Mouse (Mus musculus) kidney, adult 2 months (tissue): ENCODE results near the gene Rbm20.

Source experiments
- CTCF ChIP-seq: fragments of 200-500 bp; conservative IDR thresholded peaks from 2 replicates; pipeline ENCODE4 v1.5.1; 2011; ENCODE audit warnings: low read depth, mild to moderate bottlenecking, control low read depth, low read length, moderate library complexity, mixed read lengths; ENCODE audit not compliant: insufficient read depth, insufficient read length
- POLR2A ChIP-seq: fragments of 200-500 bp; IDR thresholded peaks from one replicate; pipeline ENCODE4 v1.6.1; 2011; ENCODE audit warnings: low read depth, low read length, control low read depth

DNA sequence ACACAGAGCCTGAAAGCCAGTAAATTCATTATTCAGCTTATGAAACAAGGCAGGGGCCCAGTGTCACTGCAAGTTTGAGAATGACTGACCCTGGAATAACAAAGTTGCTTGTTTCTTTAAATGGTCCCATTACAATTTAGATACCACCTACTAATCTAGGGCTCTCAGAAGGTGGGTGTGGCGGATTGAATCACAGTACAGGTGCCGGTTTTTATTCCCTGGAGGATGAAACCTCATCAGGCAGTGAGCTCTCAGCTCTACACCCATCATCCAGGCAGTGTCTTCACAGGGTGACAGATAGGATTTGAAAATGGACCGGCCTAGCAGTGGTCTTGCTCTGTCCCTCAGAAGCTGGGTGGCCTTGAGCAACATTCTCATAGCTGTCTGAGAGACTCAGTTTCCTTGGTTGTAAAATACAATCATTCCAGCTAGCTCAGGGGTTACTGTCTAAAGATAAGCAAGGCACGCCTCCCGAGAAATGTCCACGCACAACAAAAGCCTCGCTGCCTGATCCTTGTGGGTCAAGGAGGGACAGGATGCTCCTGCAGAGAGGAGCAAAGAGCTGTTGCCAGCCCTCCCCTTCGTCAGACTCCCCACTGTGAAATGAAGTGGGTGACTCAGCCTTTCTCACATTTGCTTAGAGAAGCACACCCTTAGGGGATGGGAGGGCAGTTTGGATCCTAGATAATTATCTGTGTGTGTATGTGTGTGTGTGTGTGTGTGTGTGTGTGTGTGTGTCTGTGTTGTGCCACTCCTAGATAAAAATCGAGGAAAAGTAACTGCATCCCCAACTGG lies 2.8 kb upstream of the Rbm20 start:
- TF ChIP-seq POLR2A (no peak), CTCF (no peak)
